Mouse (Mus musculus) lung, postnatal 0 days (tissue): Measurements from ENCODE around the gene Med12l. TPM values are rescaled to one million over a fixed set of nuclear protein-coding genes. Genes with fewer than 3 reads are reported as not detected.
A peak's percentile ranks its signal among the peaks of the same experiment; 100 is the strongest.

ENCODE experiments used
- ATAC-seq: fragments of 200-750 bp; cut with Nextera tagmentation; 2 replicates; pipeline ENCODE4 v1.8.0; 2017; ENCODE audit warnings: moderate library complexity
- DNase-seq: peaks from one replicate; pipeline ENCODE4 v3.0.0-alpha.2; 2016; ENCODE audit warnings: low spot score
- H3K27ac ChIP-seq: fragments of 300-500 bp; sonication (generic); 2 replicates; pipeline ENCODE4 v1.5.1; 2014; ENCODE audit warnings: antibody characterized with exemption, mild to moderate bottlenecking, low read length, mixed read lengths
- H3K27me3 ChIP-seq: fragments of 300-500 bp; sonication (generic); replicated peaks from 2 replicates; pipeline ENCODE4 v1.6.1; 2014; ENCODE audit warnings: low read length, mixed read lengths; ENCODE audit not compliant: insufficient read depth
- H3K36me3 ChIP-seq: fragments of 300-500 bp; sonication (generic); 2 replicates; pipeline ENCODE4 v1.6.1; 2014; ENCODE audit warnings: low read length, mixed read lengths; ENCODE audit not compliant: insufficient read depth
- H3K4me1 ChIP-seq: fragments of 300-500 bp; sonication (generic); 2 replicates; pipeline ENCODE4 v1.6.1; 2014; ENCODE audit warnings: antibody characterized with exemption, low read depth, low read length, mixed read lengths; ENCODE audit not compliant: insufficient read depth
- H3K4me2 ChIP-seq: fragments of 300-500 bp; sonication (generic); replicated peaks from 2 replicates; pipeline ENCODE4 v1.6.1; 2014; ENCODE audit warnings: low read depth, mild to moderate bottlenecking, low read length, moderate library complexity, mixed read lengths
- H3K4me3 ChIP-seq: fragments of 300-500 bp; sonication (generic); 2 replicates; pipeline ENCODE4 v1.5.1; 2014; ENCODE audit warnings: low read depth, low read length
- H3K9ac ChIP-seq: fragments of 300-500 bp; sonication (generic); replicated peaks from 2 replicates; pipeline ENCODE4 v1.6.1; 2014; ENCODE audit warnings: low read depth, mild to moderate bottlenecking
- H3K9me3 ChIP-seq: fragments of 300-500 bp; sonication (generic); 2 replicates; pipeline ENCODE4 v1.6.1; 2016; ENCODE audit warnings: low read length, mixed read lengths
- CTCF ChIP-seq: IDR thresholded peaks from 2 replicates; pipeline ENCODE4 v1.5.1; 2016; ENCODE audit warnings: antibody characterized with exemption, mild to moderate bottlenecking
- EP300 ChIP-seq: IDR thresholded peaks from 2 replicates; pipeline ENCODE4 v1.6.1; 2016; ENCODE audit warnings: antibody characterized with exemption, mild to moderate bottlenecking, control low read depth
- WGBS: fragments of 180-500 bp; shearing (Covaris S2); extraction: QIAGEN DNeasy Blood & Tissue Kit; methylation state at CpG from one replicate; pipeline ENCODE4 v1.1.7; 2014; 5-methylcytosine and 5-hydroxymethylcytosine counted together
- polyA plus RNA-seq: library from polyadenylated mRNA; unstranded; fragments of >200 nt; fragmentation: Nextera tagmentation; extraction: Ambion mirVana; gene quantifications from 2 replicates; pipeline ENCODE4 v1.2.1, GENCODE M21; 2015

Med12l gene
- polyA plus RNA-seq, 1 experiment from 2014 or later: 0.27 TPM

GRCm38 (mm10) chr3:59167417-59168054, 161.9 kb downstream of the Med12l start:
- ATAC-seq: peak; percentile 91
- H3K9me3 ChIP-seq: no peaks in the 10 kb centered on the region
- WGBS: 38% methylated on average over 2 of the region's 2 CpGs
- H3K4me1 ChIP-seq: no peaks in the 10 kb centered on the region
- DNase-seq: peak; percentile 79
- no peak overlapping the region for H3K4me2 ChIP-seq
- H3K36me3 ChIP-seq: no peaks in the 10 kb centered on the region
- no peaks in the 10 kb centered on the region for H3K27me3 ChIP-seq
- no peak overlapping the region for H3K4me3 ChIP-seq
- H3K9ac ChIP-seq: no peak overlapping the region
- peak overlapping the region; percentile 44 for H3K27ac ChIP-seq
- TF ChIP-seq EP300 (peak; percentile 46), CTCF (no peak)

- WGBS: 83% methylated on average over 6 of the region's 6 CpGs
- H3K27me3 ChIP-seq: no peaks in the 10 kb centered on the region
Observed at GRCm38 (mm10) chr3:59168476-59168875, 162.9 kb downstream of the Med12l start.

GRCm38 (mm10) chr3:59169215-59169614, 163.6 kb downstream of the Med12l start:
- Histone ChIP-seq H3K9ac (no peak overlapping the region), H3K4me2 (no peak overlapping the region), H3K27me3 (no peaks in the 10 kb centered on the region), H3K4me1 (no peaks in the 10 kb centered on the region), H3K9me3 (no peaks in the 10 kb centered on the region), H3K27ac (no peak overlapping the region), H3K36me3 (no peaks in the 10 kb centered on the region), H3K4me3 (no peak overlapping the region)
- peak; percentile 17; the same call in 1 of the 2 replicates for ATAC-seq
- TF ChIP-seq EP300 (no peak), CTCF (peak; percentile 37)
- DNase-seq: peak; percentile 9
- 65% methylated on average over 4 of the region's 4 CpGs for WGBS

More at GRCm38 (mm10) chr3:59168476-59168875, 162.9 kb downstream of the Med12l start:
- DNase-seq (no peak), ATAC-seq (no peak)
- Histone ChIP-seq H3K27ac (no peak overlapping the region), H3K4me2 (no peak overlapping the region), H3K36me3 (no peaks in the 10 kb centered on the region), H3K9me3 (no peaks in the 10 kb centered on the region), H3K4me1 (no peaks in the 10 kb centered on the region), H3K4me3 (no peak overlapping the region), H3K9ac (no peak overlapping the region)
- TF ChIP-seq CTCF (peak; percentile 32; the same call in 1 of the 2 replicates), EP300 (no peak)

- no peaks in the 10 kb centered on the region for H3K4me1 ChIP-seq
- no peak overlapping the region for H3K4me3 ChIP-seq
- H3K27ac ChIP-seq: no peak overlapping the region
- H3K9ac ChIP-seq: no peak overlapping the region
- whole genome bisulfite sequencing: 39% methylated on average over 2 of the region's 2 CpGs
- H3K27me3 ChIP-seq: no peaks in the 10 kb centered on the region
- peak; percentile 43; the same call in 1 of the 2 replicates for ATAC-seq
- H3K9me3 ChIP-seq: no peaks in the 10 kb centered on the region
- peak; percentile 31 for DNase-seq
- H3K4me2 ChIP-seq: no peak overlapping the region
- no peaks in the 10 kb centered on the region for H3K36me3 ChIP-seq
- no peak for TF ChIP-seq EP300
- no peak for TF ChIP-seq CTCF
Observed at GRCm38 (mm10) chr3:59169921-59170627, 164.4 kb downstream of the Med12l start.

GRCm38 (mm10) chr3:59174426-59175154, 169.0 kb downstream of the Med12l start:
- Histone ChIP-seq H3K36me3 (no peaks in the 10 kb centered on the region), H3K4me1 (no peaks in the 10 kb centered on the region), H3K4me2 (no peak overlapping the region), H3K27ac (no peak overlapping the region), H3K4me3 (no peak overlapping the region), H3K27me3 (no peaks in the 10 kb centered on the region), H3K9ac (no peak overlapping the region), H3K9me3 (no peaks in the 10 kb centered on the region)
- no peak for ATAC-seq
- TF ChIP-seq CTCF (peak; percentile 28; the same call in 1 of the 2 replicates), EP300 (no peak)
- DNase-seq: no peak
- 58% methylated on average over 6 of the region's 6 CpGs for WGBS

- WGBS: 20% methylated on average over 5 of the region's 5 CpGs
- ATAC-seq: peak; percentile 73
- TF ChIP-seq EP300: no peak
- TF ChIP-seq CTCF: peak; percentile 97
- no peaks in the 10 kb centered on the region for H3K27me3 ChIP-seq
- no peaks in the 10 kb centered on the region for H3K4me1 ChIP-seq
- DNase-seq: peak; percentile 82
- no peak overlapping the region for H3K27ac ChIP-seq
- no peak overlapping the region for H3K4me2 ChIP-seq
- H3K4me3 ChIP-seq: no peak overlapping the region
- H3K9ac ChIP-seq: no peak overlapping the region
- H3K9me3 ChIP-seq: no peaks in the 10 kb centered on the region
- H3K36me3 ChIP-seq: no peaks in the 10 kb centered on the region
Observed at GRCm38 (mm10) chr3:59175234-59175633, 169.6 kb downstream of the Med12l start.
